In genomic region chr8:124837956-124838355, GRCm38 (mm10) we compare ENCODE assay signal across 20 mouse cellular contexts. TPM values are rescaled to one million over a fixed set of nuclear protein-coding genes. Genes with fewer than 3 reads are reported as not detected.
DNase-seq lines count a peak whose midpoint lies in the region; ATAC-seq lines count a peak whose summit lies in the region.
"Had no signal": no experiment of that assay in that cellular context is flagged by ENCODE, and none has a peak within 500 bp of the region (broad histone marks: within the 10 kb centered on the region; RNA-seq: fewer than 3 reads in every experiment).

No protein-coding gene starts in this region.

- H3K36me3 ChIP-seq in forebrain, embryonic 14.5 days (ENCODE audit: control insufficient read depth, insufficient read depth, low read length) = peaks cover 44% of the 10 kb centered on the region

- intact Hi-C loops in gastrocnemius, postnatal 36 days (cut with DNase I) = no loop called here

- peak; percentile 60 for ATAC-seq in megakaryocyte, adult 5-6 weeks (ENCODE audit: poor library complexity, severe bottlenecking)
- no peak for ATAC-seq in forebrain, embryonic 14.5 days
- ATAC-seq: forebrain, embryonic 13.5 days; forebrain, embryonic 16.5 days had no signal

- 86% methylated on average over 2 of the region's 2 CpGs for WGBS in forebrain, embryonic 14.5 days

- no peaks in the 10 kb centered on the region for H3K9me3 ChIP-seq in forebrain, embryonic 14.5 days (replicated peaks; ENCODE audit: control insufficient read depth, low read length)
- H3K9me3 ChIP-seq: embryonic facial prominence, embryonic 10.5 days; embryonic facial prominence, embryonic 12.5 days; forebrain, embryonic 13.5 days had no signal

- no peak overlapping the region for H3K9ac ChIP-seq in forebrain, embryonic 14.5 days (ENCODE audit: low read length)
- H3K9ac ChIP-seq: embryonic facial prominence, embryonic 12.5 days; forebrain, embryonic 13.5 days had no signal

- H3K27me3 ChIP-seq in forebrain, embryonic 14.5 days (replicated peaks; ENCODE audit: control insufficient read depth, insufficient read depth, low read length) = no peaks in the 10 kb centered on the region
- H3K27me3 ChIP-seq: embryonic facial prominence, embryonic 12.5 days; forebrain, embryonic 13.5 days had no signal

- H3K4me2 ChIP-seq in forebrain, embryonic 14.5 days (ENCODE audit: low read length) = no peak overlapping the region
- H3K4me2 ChIP-seq: embryonic facial prominence, embryonic 12.5 days; forebrain, embryonic 13.5 days had no signal

- no peak overlapping the region for H3K4me3 ChIP-seq in forebrain, embryonic 14.5 days (ENCODE audit: low read depth, low read length)
- H3K4me3 ChIP-seq: embryonic facial prominence, embryonic 10.5 days; embryonic facial prominence, embryonic 12.5 days; forebrain, embryonic 13.5 days had no signal

- no peak overlapping the region for H3K27ac ChIP-seq in forebrain, embryonic 14.5 days (ENCODE audit: low read depth, low read length)
- H3K27ac ChIP-seq: embryonic facial prominence, embryonic 10.5 days; embryonic facial prominence, embryonic 12.5 days; forebrain, embryonic 13.5 days had no signal

- no peaks in the 10 kb centered on the region for H3K4me1 ChIP-seq in forebrain, embryonic 14.5 days (ENCODE audit: control insufficient read depth, insufficient read depth, low read length)
- H3K4me1 ChIP-seq: embryonic facial prominence, embryonic 12.5 days; forebrain, embryonic 13.5 days had no signal

- peak; percentile 54 for DNase-seq in heart, adult 11 months
- no peak for DNase-seq in heart, adult 9 months (ENCODE audit: low spot score in 2 of 2)
- DNase-seq in 416B (ENCODE audit: low read depth) = peak; percentile 46
- DNase-seq in forebrain, embryonic 14.5 days (ENCODE audit: low spot score) = no peak
- no peak for DNase-seq in gastrocnemius, postnatal 36 days
- DNase-seq: adrenal gland, adult 8-10 months; adrenal gland, postnatal 14 days; adrenal gland, postnatal 36 days; cerebellum, adult 11-12 months; cerebellum, adult 2 months; cerebellum, adult 9-10 months; cerebellum, postnatal 10 days; cerebellum, postnatal 25 days had no signal

RNA-seq across cellular contexts. Expression of gene Gnpat, which starts 24.9 kb away (rescaled TPM):
- 44.3 and 54.3 TPM in 2 replicates for total RNA-seq in megakaryocyte, adult 5-6 weeks (2015)
- total RNA-seq in megakaryocyte, adult 5-6 weeks (2017) = 43.9 and 50.3 TPM in 2 replicates
- polyA plus RNA-seq in forebrain, embryonic 14.5 days (2014; fragmentation: Nextera tagmentation; extraction: Ambion mirVana) = 93.5 and 95.5 TPM in 2 replicates
- total RNA-seq in gastrocnemius, postnatal 36 days (2021) = 100 to 1,000 TPM; 146 to 148 TPM

RNA-seq across cellular contexts. Expression of gene 2810004N23Rik, which starts 25.0 kb away (rescaled TPM):
- total RNA-seq in megakaryocyte, adult 5-6 weeks (2015) = 11.6 and 13.2 TPM in 2 replicates
- total RNA-seq in megakaryocyte, adult 5-6 weeks (2017) = 23.9 and 24.4 TPM in 2 replicates
- polyA plus RNA-seq in forebrain, embryonic 14.5 days (2014; fragmentation: Nextera tagmentation; extraction: Ambion mirVana) = 25.0 and 29.1 TPM in 2 replicates
- total RNA-seq in gastrocnemius, postnatal 36 days (2021) = 10 to 100 TPM; 25.5 to 27.5 TPM

RNA-seq across cellular contexts. Expression of gene Trim67, which starts 45.1 kb away (rescaled TPM):
- not detected in 2 replicates for total RNA-seq in megakaryocyte, adult 5-6 weeks (2015)
- 0.04 TPM in 1 of 2 replicates, not detected in the other for total RNA-seq in megakaryocyte, adult 5-6 weeks (2017)
- polyA plus RNA-seq in forebrain, embryonic 14.5 days (2014; fragmentation: Nextera tagmentation; extraction: Ambion mirVana) = 16.5 and 22.0 TPM in 2 replicates
- total RNA-seq in gastrocnemius, postnatal 36 days (2021) = under 1 TPM; 0.05 to 0.35 TPM
- total RNA-seq: MEL had no signal
- polyA plus RNA-seq: C2C12 had no signal

RNA-seq across cellular contexts. Expression of gene Exoc8, which starts 59.5 kb away (rescaled TPM):
- total RNA-seq in megakaryocyte, adult 5-6 weeks (2015) = 6.5 and 8.9 TPM in 2 replicates
- total RNA-seq in megakaryocyte, adult 5-6 weeks (2017) = 14.5 and 16.1 TPM in 2 replicates
- polyA plus RNA-seq in forebrain, embryonic 14.5 days (2014; fragmentation: Nextera tagmentation; extraction: Ambion mirVana) = 5.9 and 7.2 TPM in 2 replicates
- 1 to 10 TPM; 6.3 to 8.0 TPM for total RNA-seq in gastrocnemius, postnatal 36 days (2021)

RNA-seq across cellular contexts. Expression of gene Sprtn, which starts 59.7 kb away (rescaled TPM):
- 11.0 and 11.1 TPM in 2 replicates for total RNA-seq in megakaryocyte, adult 5-6 weeks (2015)
- total RNA-seq in megakaryocyte, adult 5-6 weeks (2017) = 18.9 and 20.7 TPM in 2 replicates
- 9.8 and 11.1 TPM in 2 replicates for polyA plus RNA-seq in forebrain, embryonic 14.5 days (2014; fragmentation: Nextera tagmentation; extraction: Ambion mirVana)
- 1 to 10 TPM; 5.0 to 6.9 TPM for total RNA-seq in gastrocnemius, postnatal 36 days (2021)

Comparison
In these comparisons a context has a peak if more than half of its experiments do, and no peak if none do; other contexts are left out.
1. DNase-seq: peak in heart, adult 11 months (single experiment) and 416B (single experiment); none in heart, adult 9 months (0 of 2), forebrain, embryonic 14.5 days (single experiment) and gastrocnemius, postnatal 36 days (0 of 2).